Mouse (Mus musculus) thymus, postnatal 14 days (tissue): ENCODE results near the gene Pgbd1.
"Not testable (repeated sequence)": the region's sequence is repeated elsewhere in the genome, so short reads cannot be mapped to it uniquely, and the experiment has no call there.

Experiments used
- DNase-seq: peaks from one replicate; pipeline ENCODE4 v3.0.0; 2021

Gene Pgbd1

GRCm38 (mm10) chr13:21440503-21441206 lies at the start of gene Pgbd1:
Gene Pgbd1 (minus strand): TSS chr13:21441058.
- DNase-seq: peak; percentile 75

- no peak for DNase-seq
These were observed 46.0 kb upstream of the Pgbd1 start for GRCm38 (mm10) chr13:21486881-21487280.

- peak; percentile 18 for DNase-seq
These were observed 38.2 kb upstream of the Pgbd1 start, which contains the start of the genes Zkscan4 and Gm10065 for GRCm38 (mm10) chr13:21478759-21479670. Gene Zkscan4 (plus strand): TSS chr13:21478907. Gene Gm10065 (minus strand): TSS chr13:21479441.

- DNase-seq: no peak
These were observed 31.6 kb upstream of the Pgbd1 start for GRCm38 (mm10) chr13:21472427-21472826.

GRCm38 (mm10) chr13:21469097-21469496 lies 28.2 kb upstream of the Pgbd1 start:
- no peak for DNase-seq

- peak; percentile 48 for DNase-seq
These were observed 27.5 kb upstream of the Pgbd1 start, which contains the start of gene Nkapl for GRCm38 (mm10) chr13:21468061-21469019. Gene Nkapl (minus strand): TSS chr13:21468509.

GRCm38 (mm10) chr13:21467336-21467735 lies 26.5 kb upstream of the Pgbd1 start:
- no peak for DNase-seq

- not testable (repeated sequence) for DNase-seq
These were observed 21.7 kb upstream of the Pgbd1 start for GRCm38 (mm10) chr13:21462516-21462915.

- DNase-seq: no peak
These were observed 15.5 kb upstream of the Pgbd1 start for GRCm38 (mm10) chr13:21456347-21456746.

GRCm38 (mm10) chr13:21454133-21454532 lies 13.3 kb upstream of the Pgbd1 start:
- DNase-seq: no peak

GRCm38 (mm10) chr13:21453449-21453848 lies 12.6 kb upstream of the Pgbd1 start, which contains the start of gene Zscan26:
Gene Zscan26 (minus strand): TSS chr13:21453730.
- DNase-seq: peak; percentile 71

GRCm38 (mm10) chr13:21453042-21453441 lies 12.2 kb upstream of the Pgbd1 start:
- DNase-seq: no peak

GRCm38 (mm10) chr13:21447856-21448614 lies 7.2 kb upstream of the Pgbd1 start:
- DNase-seq: no peak

GRCm38 (mm10) chr13:21446796-21447195 lies 5.9 kb upstream of the Pgbd1 start:
- no peak for DNase-seq

- no peak for DNase-seq
These were observed 332 bp upstream of the Pgbd1 start for GRCm38 (mm10) chr13:21441207-21441572.

- DNase-seq: no peak
These were observed 5.4 kb downstream of the Pgbd1 start for GRCm38 (mm10) chr13:21435476-21435875.

- no peak for DNase-seq
These were observed 13.2 kb downstream of the Pgbd1 start for GRCm38 (mm10) chr13:21427631-21428030.

- no peak for DNase-seq
These were observed 17.6 kb downstream of the Pgbd1 start for GRCm38 (mm10) chr13:21423301-21423700.

GRCm38 (mm10) chr13:21418865-21419264 lies 22.0 kb downstream of the Pgbd1 start:
- DNase-seq: no peak

- DNase-seq: no peak
These were observed 23.4 kb downstream of the Pgbd1 start for GRCm38 (mm10) chr13:21417298-21418010.

GRCm38 (mm10) chr13:21415750-21416149 lies 25.1 kb downstream of the Pgbd1 start:
- no peak for DNase-seq
